In genomic region chr12:118999230-118999629, GRCm38 (mm10) we compare ENCODE assay signal across 39 mouse cellular contexts. TPM values are rescaled to one million over a fixed set of nuclear protein-coding genes. Genes with fewer than 3 reads are reported as not detected.
A peak's percentile ranks its signal among the peaks of the same experiment; 100 is the strongest.
DNase-seq lines count a peak whose midpoint lies in the region; ATAC-seq and TF ChIP-seq lines count a peak whose summit lies in the region.
"Had no signal": no experiment of that assay in that cellular context is flagged by ENCODE, and none has a peak within 500 bp of the region (broad histone marks: within the 10 kb centered on the region; RNA-seq: fewer than 3 reads in every experiment).

No protein-coding gene starts in this region.

- 65% methylated on average over 2 of the region's 2 CpGs for WGBS in kidney, postnatal 0 days
- WGBS in forebrain, embryonic 13.5 days: 82% methylated on average over 2 of the region's 2 CpGs

- no peaks in the 10 kb centered on the region for H3K36me3 ChIP-seq in kidney, postnatal 0 days (ENCODE audit: insufficient read depth, low read length)
- no peaks in the 10 kb centered on the region for H3K36me3 ChIP-seq in forebrain, embryonic 13.5 days (ENCODE audit: poor library complexity, severe bottlenecking)
- H3K36me3 ChIP-seq: embryonic facial prominence, embryonic 10.5 days; embryonic facial prominence, embryonic 15.5 days; heart, embryonic 15.5 days; hindbrain, embryonic 13.5 days; liver, embryonic 12.5 days; midbrain, embryonic 10.5 days; neural tube, embryonic 12.5 days had no signal

- H3K9ac ChIP-seq in kidney, postnatal 0 days (ENCODE audit: low read depth, low read length): no peak overlapping the region
- no peak overlapping the region for H3K9ac ChIP-seq in forebrain, embryonic 13.5 days
- H3K9ac ChIP-seq: embryonic facial prominence, embryonic 15.5 days; heart, embryonic 15.5 days; hindbrain, embryonic 13.5 days; liver, embryonic 12.5 days; liver, postnatal 0 days; neural tube, embryonic 12.5 days had no signal

- H3K4me2 ChIP-seq in kidney, postnatal 0 days (ENCODE audit: low read length): no peak overlapping the region
- no peak overlapping the region for H3K4me2 ChIP-seq in forebrain, embryonic 13.5 days
- H3K4me2 ChIP-seq: embryonic facial prominence, embryonic 15.5 days; heart, embryonic 15.5 days; hindbrain, embryonic 13.5 days; liver, embryonic 12.5 days; neural tube, embryonic 12.5 days had no signal

- H3K4me1 ChIP-seq in kidney, postnatal 0 days (replicated peaks; ENCODE audit: insufficient read depth, low read length): no peaks in the 10 kb centered on the region
- no peaks in the 10 kb centered on the region for H3K4me1 ChIP-seq in forebrain, embryonic 13.5 days
- H3K4me1 ChIP-seq: embryonic facial prominence, embryonic 10.5 days; embryonic facial prominence, embryonic 15.5 days; heart, embryonic 15.5 days; hindbrain, embryonic 13.5 days; liver, embryonic 12.5 days; midbrain, embryonic 10.5 days; neural tube, embryonic 12.5 days had no signal

- H3K27me3 ChIP-seq in kidney, postnatal 0 days (ENCODE audit: insufficient read depth, low read length): no peaks in the 10 kb centered on the region
- no peaks in the 10 kb centered on the region for H3K27me3 ChIP-seq in forebrain, embryonic 13.5 days
- H3K27me3 ChIP-seq: embryonic facial prominence, embryonic 15.5 days; heart, embryonic 15.5 days; hindbrain, embryonic 13.5 days; liver, embryonic 12.5 days; neural tube, embryonic 12.5 days had no signal

- H3K27ac ChIP-seq in kidney, postnatal 0 days: no peak overlapping the region
- no peak overlapping the region for H3K27ac ChIP-seq in forebrain, embryonic 13.5 days
- H3K27ac ChIP-seq: embryonic facial prominence, embryonic 10.5 days; embryonic facial prominence, embryonic 15.5 days; gastrocnemius, adult 2 months; heart, embryonic 15.5 days; hindbrain, embryonic 13.5 days; liver, embryonic 12.5 days; macrophage; midbrain, embryonic 10.5 days; neural tube, embryonic 12.5 days; stomach, postnatal 0 days had no signal

- no peak for TF ChIP-seq CTCF in kidney, postnatal 0 days (IDR thresholded peaks at IDR 0.05; ENCODE audit: low read depth)

- intact Hi-C loops in gastrocnemius, postnatal 36 days (cut with DNase I): no loop called here

- H3K4me3 ChIP-seq in kidney, postnatal 0 days (replicated peaks; ENCODE audit: low read depth, low read length): no peak overlapping the region
- H3K4me3 ChIP-seq in forebrain, embryonic 13.5 days: no peak overlapping the region
- H3K4me3 ChIP-seq: embryonic facial prominence, embryonic 10.5 days; embryonic facial prominence, embryonic 15.5 days; gastrocnemius, adult 2 months; heart, embryonic 15.5 days; hindbrain, embryonic 13.5 days; liver, embryonic 12.5 days; midbrain, embryonic 10.5 days; neural tube, embryonic 12.5 days had no signal

- DNase-seq in kidney, postnatal 0 days (ENCODE audit: low spot score): peak; percentile 18
- DNase-seq in kidney, adult 9 months: no peak
- DNase-seq in thymus, postnatal 0 days (ENCODE audit: low spot score): peak; percentile 8
- DNase-seq in thymus, postnatal 4 days: no peak
- DNase-seq in gastrocnemius, postnatal 36 days: no peak
- DNase-seq: adrenal gland, adult 2 months; adrenal gland, postnatal 36 days; B cell, adult 2 months; cerebellum, adult 2 months; cerebellum, postnatal 14 days; gastrocnemius, adult 2 months; left cerebral cortex, postnatal 4 days; liver, postnatal 0 days; right cerebral cortex, postnatal 4 days had no signal

- ATAC-seq in kidney, postnatal 0 days (replicated peaks; ENCODE audit: low FRiP score, low read depth): no peak
- peak; percentile 48 to 59 for ATAC-seq in hematopoietic stem cell, adult 5-6 weeks (replicated peaks in 1 of 2; ENCODE audit: insufficient read depth in 1 of 2, low FRiP score in 2 of 2, low TSS enrichment in 1 of 2, low read depth in 1 of 2, poor library complexity in 2 of 2, severe bottlenecking in 2 of 2)
- ATAC-seq in forebrain, embryonic 13.5 days: no peak
- ATAC-seq: activated CD4-positive, CD25-positive, alpha-beta regulatory T cell, adult 4 months; forebrain, embryonic 14.5 days; intestine, embryonic 16.5 days; liver, embryonic 12.5 days; liver, postnatal 0 days; midbrain, embryonic 16.5 days had no signal

- no peaks in the 10 kb centered on the region for H3K9me3 ChIP-seq in kidney, postnatal 0 days (replicated peaks; ENCODE audit: low read length)
- H3K9me3 ChIP-seq in forebrain, embryonic 13.5 days (replicated peaks): no peaks in the 10 kb centered on the region
- H3K9me3 ChIP-seq: embryonic facial prominence, embryonic 10.5 days; embryonic facial prominence, embryonic 15.5 days; heart, embryonic 15.5 days; hindbrain, embryonic 13.5 days; liver, embryonic 12.5 days; midbrain, embryonic 10.5 days; neural tube, embryonic 12.5 days had no signal

RNA-seq across cellular contexts. Expression of gene Abcb5, which starts 33.0 kb away (rescaled TPM):
- polyA plus RNA-seq in kidney, postnatal 0 days (2015; fragmentation: Nextera tagmentation; extraction: Ambion mirVana): not detected in 2 replicates
- 0.04 TPM in 2 replicates for polyA plus RNA-seq in thymus, postnatal 0 days (2015; fragmentation: Nextera tagmentation; extraction: Ambion mirVana)
- not detected in 2 replicates for total RNA-seq in hematopoietic stem cell, adult 5-6 weeks (2017)
- not detected in 2 replicates for polyA plus RNA-seq in forebrain, embryonic 13.5 days (2015; fragmentation: Nextera tagmentation; extraction: Ambion mirVana)
- total RNA-seq in gastrocnemius, postnatal 36 days (2021): not detected
- total RNA-seq: adrenal gland, adult 2 months; adrenal gland, postnatal 36 days; gastrocnemius, adult 2 months; gastrocnemius, postnatal 4 days; heart, postnatal 25 days; layer of hippocampus, adult 18-20 months; layer of hippocampus, postnatal 10 days; left cerebral cortex, adult 8-10 months; left cerebral cortex, postnatal 4 days had no signal
- polyA plus RNA-seq: activated CD4-positive, CD25-positive, alpha-beta regulatory T cell, adult 4 months; adrenal gland, adult 2 months; cerebellum, adult 2 months; embryonic facial prominence, embryonic 10.5 days; forebrain, embryonic 14.5 days; frontal cortex, adult 2 months; heart, embryonic 15.5 days; hindbrain, embryonic 13.5 days; intestine, embryonic 16.5 days; kidney, embryonic 16.5 days; liver, embryonic 12.5 days; liver, postnatal 0 days; lung, embryonic 16.5 days; macrophage; midbrain, embryonic 10.5 days; midbrain, embryonic 16.5 days; neural tube, embryonic 12.5 days; spleen, adult 2 months; stomach, postnatal 0 days; urinary bladder, adult 2 months had no signal

Comparison
In these comparisons a context has a peak if more than half of its experiments do, and no peak if none do; other contexts are left out.
1. DNase-seq: peak in kidney, postnatal 0 days (single experiment) and thymus, postnatal 0 days (single experiment); none in kidney, adult 9 months (single experiment), thymus, postnatal 4 days (single experiment) and gastrocnemius, postnatal 36 days (0 of 2).
2. ATAC-seq: peak in hematopoietic stem cell, adult 5-6 weeks (2 of 2); none in kidney, postnatal 0 days (single experiment) and forebrain, embryonic 13.5 days (single experiment).